ENCODE assay signal across 28 mouse cellular contexts in the genomic region with DNA sequence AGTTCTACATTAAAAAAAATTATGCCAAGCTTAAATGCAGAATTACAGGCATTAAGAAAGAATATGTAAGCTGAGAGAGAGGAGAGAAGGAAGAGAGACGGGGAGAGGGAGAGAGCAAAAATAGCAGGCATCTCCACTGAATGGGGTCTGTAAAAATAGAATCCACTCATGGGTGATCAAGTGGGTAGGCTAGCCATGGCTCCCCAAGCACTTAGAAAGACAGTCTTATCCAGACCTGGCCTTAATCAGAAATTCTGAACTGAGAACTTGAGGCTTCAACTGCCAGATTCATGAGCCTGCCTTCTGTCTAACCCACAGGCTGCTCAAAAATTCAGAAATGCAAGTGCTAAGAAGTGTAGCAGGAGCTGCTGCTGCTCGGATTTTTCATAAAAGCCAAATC. TPM values are rescaled to one million over a fixed set of nuclear protein-coding genes. Genes with fewer than 3 reads are reported as not detected.
DNase-seq lines count a peak whose midpoint lies in the region; ATAC-seq lines count a peak whose summit lies in the region.
"Had no signal": no experiment of that assay in that cellular context is flagged by ENCODE, and none has a peak within 500 bp of the region (broad histone marks: within the 10 kb centered on the region; RNA-seq: fewer than 3 reads in every experiment).

No protein-coding gene starts in this region.

- no peaks in the 10 kb centered on the region for H3K9me3 ChIP-seq in heart, embryonic 14.5 days (ENCODE audit: control insufficient read depth, low read length)
- H3K9me3 ChIP-seq: forebrain, embryonic 13.5 days; G1E; hindbrain, embryonic 12.5 days; intestine, embryonic 15.5 days; limb, embryonic 13.5 days; lung, embryonic 15.5 days; midbrain, embryonic 10.5 days; midbrain, embryonic 15.5 days had no signal

- intact Hi-C loops in heart, postnatal 10 days (cut with DNase I), result no loop called here

- peak overlapping the region; percentile 92 to 94 for H3K27ac ChIP-seq in heart, embryonic 14.5 days (replicated peaks in 1 of 2; ENCODE audit: control insufficient read depth in 1 of 2, insufficient read depth in 1 of 2, low read depth in 2 of 2, low read length in 2 of 2)
- H3K27ac ChIP-seq: forebrain, embryonic 13.5 days; hindbrain, embryonic 12.5 days; hindbrain, postnatal 0 days; intestine, embryonic 15.5 days; kidney, postnatal 0 days; limb, embryonic 13.5 days; lung, embryonic 15.5 days; midbrain, embryonic 10.5 days; midbrain, embryonic 15.5 days; stomach, postnatal 0 days had no signal

- peak overlapping the region; percentile 47 for H3K4me2 ChIP-seq in heart, embryonic 14.5 days (ENCODE audit: low read length)
- H3K4me2 ChIP-seq: forebrain, embryonic 13.5 days; hindbrain, embryonic 12.5 days; intestine, embryonic 15.5 days; limb, embryonic 13.5 days; liver, embryonic 11.5 days; lung, embryonic 15.5 days; midbrain, embryonic 15.5 days had no signal

- peak; percentile 80 for ATAC-seq in frontal cortex, adult (ENCODE audit: low TSS enrichment)
- ATAC-seq in heart, embryonic 14.5 days (ENCODE audit: insufficient number of reproducible peaks, insufficient read depth, low FRiP score, low read depth), result peak; percentile 57; the same call in 1 of the 2 replicates
- ATAC-seq: forebrain, embryonic 13.5 days; hindbrain, postnatal 0 days; intestine, embryonic 15.5 days; midbrain, embryonic 15.5 days had no signal

- H3K4me1 ChIP-seq in heart, embryonic 14.5 days (ENCODE audit: control insufficient read depth in 2 of 2, insufficient read depth in 2 of 2, low read length in 2 of 2), result peaks cover 52 to 74% of the 10 kb centered on the region in 2 experiments
- H3K4me1 ChIP-seq: forebrain, embryonic 13.5 days; hindbrain, embryonic 12.5 days; intestine, embryonic 15.5 days; limb, embryonic 13.5 days; lung, embryonic 15.5 days; midbrain, embryonic 10.5 days; midbrain, embryonic 15.5 days had no signal

- no peak for DNase-seq in frontal cortex, postnatal 10 days (ENCODE audit: low spot score in 2 of 2)
- DNase-seq in heart, adult 9 months (ENCODE audit: low spot score in 2 of 2), result peak; percentile 37 to 40
- no peak for DNase-seq in heart, postnatal 10 days
- DNase-seq in spleen, adult 12 weeks (ENCODE audit: low spot score), result no peak
- no peak for DNase-seq in right cerebral cortex, adult 18-20 months
- DNase-seq: adrenal gland, adult 8-10 months; cerebellum, adult 2 months; cerebellum, postnatal 14 days; gastrocnemius, postnatal 10 days; kidney, adult 8-10 months; kidney, postnatal 4 days; thymus, adult 2 months; thymus, postnatal 36 days had no signal

- peak overlapping the region in 1 of 2 experiments; percentile 9; a peak in 1 of 4 replicates for H3K4me3 ChIP-seq in heart, embryonic 14.5 days (ENCODE audit: control insufficient read depth in 1 of 2, insufficient read depth in 1 of 2, low read depth in 1 of 2, low read length in 2 of 2)
- H3K4me3 ChIP-seq: forebrain, embryonic 13.5 days; hindbrain, embryonic 12.5 days; intestine, embryonic 15.5 days; limb, embryonic 13.5 days; lung, embryonic 15.5 days; midbrain, embryonic 10.5 days; midbrain, embryonic 15.5 days had no signal

- 26% methylated on average over 2 of the region's 2 CpGs for WGBS in heart, embryonic 14.5 days

- peaks cover 34% of the 10 kb centered on the region for H3K36me3 ChIP-seq in heart, embryonic 14.5 days (ENCODE audit: control insufficient read depth, insufficient read depth, low read length)
- H3K36me3 ChIP-seq: G1E; hindbrain, embryonic 12.5 days; intestine, embryonic 15.5 days; limb, embryonic 13.5 days; lung, embryonic 15.5 days; midbrain, embryonic 10.5 days; midbrain, embryonic 15.5 days had no signal

- peak overlapping the region; percentile 67 for H3K9ac ChIP-seq in heart, embryonic 14.5 days (ENCODE audit: low read length)
- H3K9ac ChIP-seq: forebrain, embryonic 13.5 days; hindbrain, embryonic 12.5 days; intestine, embryonic 15.5 days; limb, embryonic 13.5 days; lung, embryonic 15.5 days; midbrain, embryonic 15.5 days had no signal

- no peaks in the 10 kb centered on the region for H3K27me3 ChIP-seq in heart, embryonic 14.5 days (ENCODE audit: control insufficient read depth, insufficient read depth, low read length)
- H3K27me3 ChIP-seq: forebrain, embryonic 13.5 days; hindbrain, embryonic 12.5 days; intestine, embryonic 15.5 days; limb, embryonic 13.5 days; lung, embryonic 15.5 days; midbrain, embryonic 15.5 days had no signal

RNA-seq across cellular contexts. Expression of gene Actn2, which starts 20.4 kb away (rescaled TPM):
- 1,000 to 10,000 TPM; 2,174 to 2,192 TPM for total RNA-seq in heart, postnatal 10 days (2021)
- 1,376 and 1,533 TPM in 2 replicates for polyA plus RNA-seq in heart, embryonic 14.5 days (2014; fragmentation: Nextera tagmentation; extraction: Ambion mirVana)
- total RNA-seq: granulocyte monocyte progenitor cell, adult 5-6 weeks had no signal
- polyA plus RNA-seq: G1E had no signal

Comparison
In these comparisons a context has a peak if more than half of its experiments do, and no peak if none do; other contexts are left out.
1. DNase-seq: peak in heart, adult 9 months (2 of 2); none in frontal cortex, postnatal 10 days (0 of 2), heart, postnatal 10 days (0 of 2), spleen, adult 12 weeks (single experiment) and right cerebral cortex, adult 18-20 months (single experiment).